Mouse (Mus musculus): ENCODE data around the gene Nipsnap1. TPM values are rescaled to one million over a fixed set of nuclear protein-coding genes. Genes with fewer than 3 reads are reported as not detected.

The Nipsnap1 gene
- polyA plus RNA-seq, 1 experiment from 2014 or later = 57.0 TPM

DNA sequence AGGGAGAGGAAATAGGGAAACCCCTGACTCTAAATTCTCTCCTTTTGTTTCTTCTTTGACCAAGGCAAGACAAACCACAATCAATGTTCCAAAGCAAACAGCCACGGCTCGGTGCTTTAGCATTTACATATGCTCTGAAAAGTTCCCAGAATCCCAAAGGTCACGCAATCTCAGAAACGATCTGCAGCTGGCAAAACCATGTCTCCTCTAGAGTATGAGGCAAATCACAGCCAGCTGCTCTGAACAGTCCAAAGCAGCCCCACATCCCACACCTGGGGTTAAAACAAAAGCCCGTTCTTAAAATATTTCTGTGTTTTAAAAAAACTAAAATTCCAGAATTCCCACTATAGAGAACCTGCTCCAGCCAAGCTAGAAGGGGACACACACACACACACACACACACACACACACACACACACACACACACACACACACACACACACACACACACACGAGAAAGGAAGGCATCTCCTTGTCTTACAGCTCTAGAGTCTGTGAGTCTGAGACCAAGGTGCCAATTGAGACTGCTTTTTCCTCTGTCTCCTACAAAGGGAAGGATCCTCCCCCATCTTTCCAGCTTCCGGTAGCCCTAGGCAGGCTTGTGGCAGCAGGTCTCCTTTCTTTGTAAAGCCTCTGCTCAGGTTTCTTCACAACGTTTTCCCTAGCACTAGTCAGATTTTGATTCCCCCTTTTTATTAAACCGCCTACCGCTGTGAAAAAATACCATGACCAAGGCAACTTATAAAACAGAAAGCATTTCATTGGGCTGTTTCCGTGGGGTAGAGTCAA is 11.7 kb upstream of the Nipsnap1 start:
- 38% methylated on average over 11 of the region's 11 CpGs for WGBS
- Histone ChIP-seq H3K9ac (ENCODE audit: low read length) (peak overlapping the region; percentile 9; the same call in 1 of the 2 replicates), H3K4me3 (replicated peaks; ENCODE audit: low read length) (no peak overlapping the region), H3K9me3 (replicated peaks; ENCODE audit: control insufficient read depth, low read length) (no peaks in the 10 kb centered on the region), H3K36me3 (ENCODE audit: control insufficient read depth, insufficient read depth, low read length) (no peaks in the 10 kb centered on the region), H3K27me3 (ENCODE audit: control insufficient read depth, insufficient read depth, low read length) (no peaks in the 10 kb centered on the region), H3K4me2 (ENCODE audit: low read depth, low read length) (no peak overlapping the region), H3K27ac (ENCODE audit: low read length) (peak overlapping the region; percentile 43; the same call in 1 of the 2 replicates), H3K4me1 (ENCODE audit: control insufficient read depth, insufficient read depth, low read length) (no peaks in the 10 kb centered on the region)
- ATAC-seq (ENCODE audit: insufficient read depth, low FRiP score) = no peak

DNA sequence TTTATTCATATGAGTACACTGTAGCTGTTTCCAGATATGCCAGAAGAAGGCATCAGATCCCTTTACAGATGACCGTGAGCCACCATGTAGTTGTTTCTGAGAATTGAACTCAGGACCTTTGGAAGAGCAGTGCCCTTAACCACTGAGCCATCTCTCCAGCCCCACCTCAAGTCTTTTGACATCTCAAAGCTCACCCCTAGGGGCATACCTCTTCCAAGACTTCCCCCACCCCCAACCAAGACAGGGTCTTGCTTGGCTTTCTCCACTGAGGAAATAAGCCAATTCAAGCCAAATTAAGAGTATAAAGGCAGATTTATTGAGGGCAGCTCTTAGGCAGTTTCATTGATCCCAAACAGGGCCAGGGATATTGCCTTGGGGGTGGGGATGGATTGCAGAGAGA is 11.0 kb upstream of the Nipsnap1 start:
- no peaks in the 10 kb centered on the region for H3K9me3 ChIP-seq (replicated peaks; ENCODE audit: control insufficient read depth, low read length)
- H3K4me3 ChIP-seq (replicated peaks; ENCODE audit: low read length) = no peak overlapping the region
- ATAC-seq (ENCODE audit: insufficient read depth, low FRiP score) = no peak
- no peaks in the 10 kb centered on the region for H3K36me3 ChIP-seq (ENCODE audit: control insufficient read depth, insufficient read depth, low read length)
- no peak overlapping the region for H3K27ac ChIP-seq (ENCODE audit: low read length)
- H3K9ac ChIP-seq (ENCODE audit: low read length) = no peak overlapping the region
- H3K4me2 ChIP-seq (ENCODE audit: low read depth, low read length) = no peak overlapping the region
- no peaks in the 10 kb centered on the region for H3K4me1 ChIP-seq (ENCODE audit: control insufficient read depth, insufficient read depth, low read length)
- WGBS = 88% methylated on average over 1 of the region's 1 CpGs
- no peaks in the 10 kb centered on the region for H3K27me3 ChIP-seq (ENCODE audit: control insufficient read depth, insufficient read depth, low read length)

GRCm38 (mm10) chr11:4865645-4866251 is 8.0 kb upstream of the Nipsnap1 start:
- no peak for ATAC-seq (ENCODE audit: insufficient read depth, low FRiP score)
- H3K9ac ChIP-seq (ENCODE audit: low read length) = no peak overlapping the region
- H3K36me3 ChIP-seq (ENCODE audit: control insufficient read depth, insufficient read depth, low read length) = no peaks in the 10 kb centered on the region
- WGBS = 36% methylated on average over 10 of the region's 10 CpGs
- no peak overlapping the region for H3K4me2 ChIP-seq (ENCODE audit: low read depth, low read length)
- no peaks in the 10 kb centered on the region for H3K4me1 ChIP-seq (ENCODE audit: control insufficient read depth, insufficient read depth, low read length)
- H3K27me3 ChIP-seq (ENCODE audit: control insufficient read depth, insufficient read depth, low read length) = no peaks in the 10 kb centered on the region
- no peaks in the 10 kb centered on the region for H3K9me3 ChIP-seq (replicated peaks; ENCODE audit: control insufficient read depth, low read length)
- H3K27ac ChIP-seq (ENCODE audit: low read length) = no peak overlapping the region
- no peak overlapping the region for H3K4me3 ChIP-seq (replicated peaks; ENCODE audit: low read length)

DNA sequence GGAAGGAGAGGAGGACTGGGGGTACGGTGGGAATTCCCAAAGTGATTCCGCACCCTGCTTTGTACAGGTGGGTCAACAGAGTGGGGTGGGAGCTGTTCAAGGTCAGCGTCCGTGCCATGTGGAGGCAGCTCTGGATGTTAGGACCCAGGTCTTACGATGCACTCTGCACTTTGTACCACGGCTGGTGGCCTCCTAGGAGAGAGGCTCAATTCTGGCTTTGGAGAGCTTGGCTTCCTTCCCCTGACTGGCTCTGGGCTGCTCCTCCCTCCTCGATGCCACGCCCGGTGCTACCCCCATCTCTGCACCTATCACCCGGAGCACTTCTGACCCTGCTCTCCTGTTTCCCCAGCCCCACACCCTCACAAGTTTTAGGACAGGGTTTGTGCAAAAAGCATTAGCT is 800 bp downstream of the Nipsnap1 start:
- Histone ChIP-seq H3K27me3 (ENCODE audit: control insufficient read depth, insufficient read depth, low read length) (no peaks in the 10 kb centered on the region), H3K36me3 (ENCODE audit: control insufficient read depth, insufficient read depth, low read length) (0 out of 2 replicates have a peak, but pooled peaks cover 3% of the 10 kb centered on the region), H3K4me2 (ENCODE audit: low read depth, low read length) (peak overlapping the region; percentile 79), H3K9me3 (replicated peaks; ENCODE audit: control insufficient read depth, low read length) (no peaks in the 10 kb centered on the region), H3K4me1 (ENCODE audit: control insufficient read depth, insufficient read depth, low read length) (peaks cover 9% of the 10 kb centered on the region; the same call in 1 of the 2 replicates), H3K4me3 (replicated peaks; ENCODE audit: low read length) (peak overlapping the region; percentile 69), H3K9ac (ENCODE audit: low read length) (peak overlapping the region; percentile 73), H3K27ac (ENCODE audit: low read length) (0 out of 2 replicates have a peak overlapping the region, but pooled peaks have one; percentile 4)
- WGBS = 5% methylated on average over 10 of the region's 10 CpGs
- peak; percentile 41 for ATAC-seq (ENCODE audit: insufficient read depth, low FRiP score)

DNA sequence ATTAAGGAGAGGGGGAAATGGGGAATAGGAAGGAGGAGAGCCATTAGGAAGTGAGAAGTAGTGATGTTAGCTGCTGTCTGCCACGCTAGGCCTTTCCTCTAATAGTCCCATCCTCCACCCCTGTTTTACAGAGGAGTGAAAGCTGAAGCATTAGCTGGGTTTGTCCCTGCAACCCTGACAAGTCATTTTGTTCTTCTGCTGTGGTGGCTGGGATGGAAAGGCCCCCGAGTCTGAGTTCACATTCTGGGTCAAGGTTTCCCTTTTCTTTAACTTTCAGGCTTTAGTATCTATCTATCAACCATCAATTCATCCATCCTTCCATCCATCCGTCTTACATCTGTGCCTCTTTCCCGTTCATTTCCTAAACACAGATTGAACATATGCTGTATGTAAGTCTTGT is 7.3 kb downstream of the Nipsnap1 start:
- no peak for ATAC-seq (ENCODE audit: insufficient read depth, low FRiP score)
- H3K9me3 ChIP-seq (replicated peaks; ENCODE audit: control insufficient read depth, low read length) = no peaks in the 10 kb centered on the region
- H3K27ac ChIP-seq (ENCODE audit: low read length) = no peak overlapping the region
- H3K9ac ChIP-seq (ENCODE audit: low read length) = no peak overlapping the region
- WGBS = 84% methylated on average over 4 of the region's 4 CpGs
- H3K36me3 ChIP-seq (ENCODE audit: control insufficient read depth, insufficient read depth, low read length) = 0 out of 2 replicates have a peak, but pooled peaks cover 3% of the 10 kb centered on the region
- no peaks in the 10 kb centered on the region for H3K27me3 ChIP-seq (ENCODE audit: control insufficient read depth, insufficient read depth, low read length)
- peaks cover 8% of the 10 kb centered on the region for H3K4me1 ChIP-seq (ENCODE audit: control insufficient read depth, insufficient read depth, low read length)
- no peak overlapping the region for H3K4me2 ChIP-seq (ENCODE audit: low read depth, low read length)
- H3K4me3 ChIP-seq (replicated peaks; ENCODE audit: low read length) = no peak overlapping the region

DNA sequence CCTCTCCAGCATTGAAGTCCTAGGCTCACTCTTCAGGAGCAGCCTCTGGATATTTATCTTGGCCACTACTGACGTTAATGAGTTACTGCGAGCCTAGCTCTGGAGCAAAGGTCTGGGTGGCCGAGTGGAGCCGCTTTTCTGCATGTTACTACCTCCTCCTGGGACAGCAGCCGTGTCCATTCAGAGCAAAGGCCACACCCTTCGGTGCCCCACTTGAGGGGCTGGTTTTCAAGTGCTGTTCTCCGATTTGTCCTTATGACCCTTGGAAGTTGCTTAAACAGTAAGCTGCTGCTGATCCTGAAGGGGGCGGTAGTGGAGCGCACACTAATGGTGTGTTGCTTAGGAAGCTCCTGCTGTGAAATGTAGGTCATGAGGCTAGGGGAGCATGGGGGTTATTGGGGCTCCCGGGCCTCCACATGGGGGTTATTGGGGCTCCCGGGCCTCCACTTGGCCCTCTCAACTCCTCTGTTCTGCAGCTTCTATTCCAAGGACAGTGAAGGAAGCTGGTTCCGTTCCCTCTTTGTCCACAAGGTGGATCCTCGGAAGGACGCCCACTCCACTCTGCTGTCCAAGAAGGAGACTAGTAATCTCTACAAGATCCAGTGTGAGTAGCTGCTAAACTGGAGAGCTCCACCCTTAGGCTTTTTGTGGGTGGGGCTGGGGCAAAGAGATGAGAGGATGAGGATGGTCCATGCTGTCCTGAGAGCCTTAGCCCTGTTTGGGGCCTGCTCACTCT is 9.3 kb downstream of the Nipsnap1 start:
- Histone ChIP-seq H3K27me3 (ENCODE audit: control insufficient read depth, insufficient read depth, low read length) (no peaks in the 10 kb centered on the region), H3K4me2 (ENCODE audit: low read depth, low read length) (0 out of 2 replicates have a peak overlapping the region, but pooled peaks have one; percentile 13), H3K4me1 (ENCODE audit: control insufficient read depth, insufficient read depth, low read length) (peaks cover 8% of the 10 kb centered on the region), H3K27ac (ENCODE audit: low read length) (peak overlapping the region; percentile 58), H3K9ac (ENCODE audit: low read length) (0 out of 2 replicates have a peak overlapping the region, but pooled peaks have one; percentile 9), H3K36me3 (ENCODE audit: control insufficient read depth, insufficient read depth, low read length) (no peaks in the 10 kb centered on the region), H3K4me3 (replicated peaks; ENCODE audit: low read length) (no peak overlapping the region), H3K9me3 (replicated peaks; ENCODE audit: control insufficient read depth, low read length) (no peaks in the 10 kb centered on the region)
- WGBS = 41% methylated on average over 14 of the region's 14 CpGs
- ATAC-seq (ENCODE audit: insufficient read depth, low FRiP score) = peak; percentile 85

DNA sequence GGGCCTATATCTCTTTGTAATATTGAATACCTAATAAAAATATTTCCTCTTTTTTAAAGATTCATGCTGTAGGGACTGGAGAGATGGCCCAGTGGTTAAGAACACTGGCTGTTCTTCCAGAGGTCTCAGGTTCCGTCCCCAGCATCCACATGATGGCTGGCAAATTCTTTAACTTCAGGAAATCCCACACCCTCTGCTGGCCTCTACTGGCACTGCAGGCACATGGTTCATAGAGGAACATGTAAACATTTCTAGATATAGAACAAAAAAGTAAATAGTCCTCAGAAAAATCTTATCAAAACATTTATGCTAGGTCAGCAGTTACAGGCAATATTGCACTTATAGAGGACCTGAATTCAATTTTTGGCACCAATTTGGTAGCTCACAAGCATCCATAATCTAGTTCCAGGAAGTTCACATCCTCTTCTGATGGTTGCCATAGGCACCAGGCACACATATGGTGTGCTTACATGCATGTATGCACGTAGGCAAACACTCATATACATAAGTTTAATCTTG is 11.7 kb downstream of the Nipsnap1 start:
- no peaks in the 10 kb centered on the region for H3K9me3 ChIP-seq (replicated peaks; ENCODE audit: control insufficient read depth, low read length)
- no peak overlapping the region for H3K9ac ChIP-seq (ENCODE audit: low read length)
- H3K27me3 ChIP-seq (ENCODE audit: control insufficient read depth, insufficient read depth, low read length) = no peaks in the 10 kb centered on the region
- 74% methylated on average over 2 of the region's 2 CpGs for WGBS
- no peaks in the 10 kb centered on the region for H3K36me3 ChIP-seq (ENCODE audit: control insufficient read depth, insufficient read depth, low read length)
- H3K27ac ChIP-seq (ENCODE audit: low read length) = no peak overlapping the region
- H3K4me1 ChIP-seq (ENCODE audit: control insufficient read depth, insufficient read depth, low read length) = peaks cover 8% of the 10 kb centered on the region
- H3K4me3 ChIP-seq (replicated peaks; ENCODE audit: low read length) = no peak overlapping the region
- no peak for ATAC-seq (ENCODE audit: insufficient read depth, low FRiP score)
- no peak overlapping the region for H3K4me2 ChIP-seq (ENCODE audit: low read depth, low read length)

DNA sequence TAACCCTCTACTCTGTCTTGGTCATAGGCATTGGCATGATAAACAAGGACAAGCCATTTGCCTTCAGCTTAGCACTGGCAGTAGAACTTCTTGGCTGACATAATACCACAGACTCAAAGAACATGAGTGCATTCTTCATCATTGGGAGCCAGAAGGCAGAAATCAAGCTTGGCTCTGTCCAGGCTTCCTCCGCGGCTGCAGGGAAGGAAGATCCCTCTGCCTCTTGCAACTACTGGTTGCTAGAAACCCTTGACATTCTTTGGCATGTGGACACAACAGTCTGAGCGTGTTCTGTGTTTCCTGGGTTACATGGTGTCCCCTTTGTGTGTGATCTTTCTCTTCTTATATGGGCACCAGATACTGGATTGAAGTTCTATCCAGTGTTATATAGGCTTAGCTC is 13.2 kb downstream of the Nipsnap1 start:
- 90% methylated on average over 3 of the region's 3 CpGs for WGBS
- Histone ChIP-seq H3K36me3 (ENCODE audit: control insufficient read depth, insufficient read depth, low read length) (no peaks in the 10 kb centered on the region), H3K27me3 (ENCODE audit: control insufficient read depth, insufficient read depth, low read length) (no peaks in the 10 kb centered on the region), H3K4me2 (ENCODE audit: low read depth, low read length) (no peak overlapping the region), H3K4me3 (replicated peaks; ENCODE audit: low read length) (no peak overlapping the region), H3K4me1 (ENCODE audit: control insufficient read depth, insufficient read depth, low read length) (peaks cover 6% of the 10 kb centered on the region), H3K9ac (ENCODE audit: low read length) (no peak overlapping the region), H3K27ac (ENCODE audit: low read length) (no peak overlapping the region), H3K9me3 (replicated peaks; ENCODE audit: control insufficient read depth, low read length) (no peaks in the 10 kb centered on the region)
- ATAC-seq (ENCODE audit: insufficient read depth, low FRiP score) = no peak
